Mouse (Mus musculus) retina, postnatal 7 days (tissue): ENCODE measurements around the gene Faxc.

Experiments
- DNase-seq: peaks from one replicate; pipeline ENCODE4 v3.0.0-alpha.2; 2012; ENCODE audit warnings: low read depth, low spot score

The Faxc gene

DNA sequence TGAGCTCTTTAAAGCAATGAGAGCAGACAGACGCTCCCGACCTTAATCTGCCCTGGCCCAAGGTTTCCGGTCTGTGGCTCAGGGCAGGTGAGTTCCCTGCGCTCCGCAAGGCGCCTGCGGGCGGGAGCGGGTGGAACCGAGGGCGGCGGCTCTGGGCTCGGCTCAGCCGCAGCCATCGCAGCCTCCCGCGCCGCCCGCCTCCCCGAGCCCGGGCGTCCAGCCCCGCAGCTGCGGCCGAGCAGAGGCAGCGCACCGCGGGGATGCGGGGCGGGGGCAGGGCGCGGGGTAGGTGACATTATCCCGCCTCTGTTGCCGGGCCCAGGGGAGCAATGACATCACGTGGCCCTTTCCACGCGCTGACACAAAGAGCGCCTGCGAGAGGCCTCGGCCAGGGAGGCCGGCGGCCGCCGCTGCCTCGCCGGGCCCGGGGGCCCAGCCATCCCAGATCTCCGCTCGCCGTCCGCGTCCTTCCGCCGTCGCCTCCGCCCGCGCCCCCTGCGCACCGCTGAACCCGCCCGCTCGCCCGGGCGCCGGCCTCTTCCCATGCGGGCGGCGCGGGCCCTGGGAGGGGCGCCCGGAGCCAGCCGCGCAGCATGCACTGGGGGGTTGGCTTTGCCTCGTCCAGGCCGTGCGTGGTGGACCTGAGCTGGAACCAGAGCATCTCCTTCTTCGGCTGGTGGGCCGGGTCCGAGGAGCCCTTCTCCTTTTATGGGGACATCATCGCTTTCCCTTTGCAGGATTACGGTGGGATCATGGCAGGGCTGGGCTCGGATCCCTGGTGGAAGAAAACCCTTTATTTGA is at the start of gene Faxc:
Gene Faxc (plus strand): TSS at position 359 of the 801 bp plus-strand sequence.
- peak; percentile 36 for DNase-seq

GRCm38 (mm10) chr4:21882806-21883205 is 48.3 kb upstream of the Faxc start:
- no peak for DNase-seq

GRCm38 (mm10) chr4:21885831-21886230 is 45.3 kb upstream of the Faxc start:
- no peak for DNase-seq

DNA sequence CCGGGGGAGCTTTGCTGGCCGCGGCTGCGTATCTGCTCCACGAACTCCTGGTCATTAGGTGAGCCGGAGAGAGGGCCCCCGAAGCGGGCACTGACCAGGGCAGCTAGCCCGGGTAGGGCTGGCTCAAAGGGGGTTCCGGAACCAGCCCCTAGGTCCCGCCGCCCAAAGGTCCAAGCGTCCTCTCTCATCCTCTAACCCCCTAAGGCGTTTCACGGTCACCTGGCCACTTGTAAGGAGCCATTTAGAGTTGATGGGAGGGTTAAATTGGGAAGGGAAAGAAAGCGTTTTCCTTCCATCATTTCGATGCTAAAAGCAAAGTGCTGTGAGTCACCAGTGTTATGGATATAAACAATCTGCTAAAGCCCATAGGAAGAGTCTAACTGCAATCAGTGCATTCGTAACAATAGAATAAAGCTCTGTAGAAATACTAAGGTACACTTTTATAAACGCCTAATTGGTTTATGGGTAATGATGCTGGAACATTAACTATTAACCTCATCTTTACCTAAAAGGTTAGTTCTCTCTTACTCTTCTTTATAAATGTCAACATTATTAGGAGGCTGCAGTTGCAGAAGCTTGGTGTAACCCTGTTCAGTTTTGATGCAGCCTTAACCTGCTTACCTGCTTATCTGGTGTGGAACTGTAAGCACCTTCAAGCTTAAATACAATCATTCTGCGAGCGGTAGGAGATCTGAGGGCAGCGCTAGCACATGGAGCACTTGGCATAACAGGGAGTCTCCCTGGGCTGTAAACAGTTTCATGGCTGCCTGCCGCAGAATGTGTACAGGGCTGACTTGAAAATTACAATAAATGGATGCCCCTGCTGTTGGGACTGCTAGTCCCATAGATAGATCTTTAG is 872 bp downstream of the Faxc start:
- peak; percentile 9 for DNase-seq

- DNase-seq: no peak
Observed at GRCm38 (mm10) chr4:21935378-21935777, 4.2 kb downstream of the Faxc start.

- DNase-seq: no peak
Observed at GRCm38 (mm10) chr4:21936424-21936823, 5.3 kb downstream of the Faxc start.

- DNase-seq: no peak
Observed at GRCm38 (mm10) chr4:21937890-21938289, 6.8 kb downstream of the Faxc start.

GRCm38 (mm10) chr4:21944672-21945071 is 13.5 kb downstream of the Faxc start:
- no peak for DNase-seq

DNA sequence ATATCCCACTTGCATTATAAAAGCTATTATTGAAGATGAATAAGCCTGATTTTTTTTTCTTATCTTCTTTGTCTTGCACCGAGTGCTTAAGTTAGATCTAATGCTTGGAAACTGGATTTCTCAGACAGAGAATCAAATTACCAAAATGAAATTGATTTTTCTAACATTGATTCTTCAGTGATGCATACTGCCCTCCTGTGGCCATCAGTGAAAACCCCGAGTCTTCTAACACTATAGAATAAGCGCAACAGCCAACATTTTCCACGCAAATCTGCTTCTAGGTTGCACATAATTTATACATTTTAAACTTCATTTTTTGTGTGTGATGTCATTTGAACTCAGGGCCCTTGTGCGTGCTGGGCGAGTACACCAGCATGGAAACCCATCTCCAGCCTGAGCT is 20.3 kb downstream of the Faxc start:
- DNase-seq: peak; percentile 32

DNA sequence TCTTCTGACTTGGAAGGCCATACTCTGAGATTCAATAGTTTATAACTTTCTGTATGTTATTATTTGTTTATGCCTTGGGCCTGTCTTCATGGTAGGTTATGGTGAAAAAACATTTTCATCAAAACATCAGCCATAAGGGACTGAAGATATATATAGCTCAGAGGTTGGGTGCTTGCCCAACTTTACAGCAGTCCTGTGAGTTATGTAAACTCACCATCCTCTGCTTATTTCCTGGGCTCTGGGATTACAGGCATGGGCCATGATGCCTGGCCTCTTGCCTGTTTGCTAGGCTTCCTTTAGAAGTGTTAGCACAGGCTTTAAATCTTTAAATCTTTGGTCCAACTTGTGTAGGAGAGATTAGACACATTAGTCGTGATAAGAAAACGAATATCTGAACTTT is 21.1 kb downstream of the Faxc start:
- DNase-seq: no peak

- DNase-seq: no peak
Observed at GRCm38 (mm10) chr4:21957570-21958321, 26.6 kb downstream of the Faxc start.

DNA sequence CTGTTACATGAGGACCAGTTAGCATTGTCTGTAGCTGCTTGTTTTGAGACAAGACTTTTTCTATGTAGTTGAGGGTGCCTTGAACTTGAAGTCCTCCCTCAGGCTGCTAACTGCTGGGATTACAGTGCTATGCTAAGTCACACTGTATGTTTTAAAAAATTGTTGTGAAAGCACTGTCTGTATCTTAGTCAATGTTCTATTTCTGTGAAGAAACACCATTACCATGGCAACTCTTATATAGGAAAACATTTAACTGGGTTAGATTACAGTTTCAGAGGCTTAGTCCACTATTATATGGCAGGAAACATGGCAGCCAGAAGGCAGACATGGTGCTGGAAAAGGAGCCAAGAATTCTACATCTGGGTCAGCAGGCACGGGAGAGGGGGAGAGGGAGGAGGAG is 40.8 kb downstream of the Faxc start:
- DNase-seq: no peak

DNA sequence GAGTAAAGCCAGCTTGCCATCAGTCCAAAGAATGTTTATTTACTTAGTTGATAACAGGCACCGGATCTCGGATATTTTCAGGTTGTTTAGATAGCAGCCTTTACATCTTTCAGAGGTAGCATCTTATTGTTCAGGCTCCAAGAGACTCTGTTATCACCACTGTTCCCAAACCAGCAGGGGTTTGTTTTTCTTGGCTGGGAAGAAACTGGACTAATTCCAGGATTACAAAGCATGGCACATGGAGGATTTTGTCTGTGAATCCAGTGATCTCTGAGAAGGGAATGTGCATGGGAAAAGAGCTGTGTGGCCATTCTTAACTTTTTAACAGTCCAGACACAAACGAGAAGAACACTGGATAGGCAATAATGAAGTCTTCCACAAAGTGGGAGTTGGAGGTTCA is 43.0 kb downstream of the Faxc start:
- no peak for DNase-seq

GRCm38 (mm10) chr4:21980471-21980870 is 49.3 kb downstream of the Faxc start:
- no peak for DNase-seq

DNA sequence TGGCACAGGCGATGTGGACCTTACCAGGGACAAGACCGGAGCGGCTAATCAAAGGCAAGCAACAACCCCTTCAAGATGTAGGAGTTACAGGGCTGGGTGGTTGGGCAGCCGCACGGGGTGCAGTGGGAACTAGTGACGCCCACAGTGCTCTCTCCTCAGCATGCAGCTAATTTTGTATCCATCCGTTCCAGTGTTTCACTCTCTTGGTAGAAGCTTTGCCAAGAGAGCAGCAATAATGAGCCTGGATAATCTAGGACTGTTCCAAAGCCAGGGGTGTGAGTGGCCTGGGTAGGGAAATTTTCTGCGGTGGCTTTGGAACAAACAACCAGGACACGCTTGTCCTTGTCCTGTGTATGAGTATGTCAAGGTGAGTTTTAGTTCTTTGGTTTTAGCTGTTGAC is 51.3 kb downstream of the Faxc start:
- DNase-seq: no peak

DNA sequence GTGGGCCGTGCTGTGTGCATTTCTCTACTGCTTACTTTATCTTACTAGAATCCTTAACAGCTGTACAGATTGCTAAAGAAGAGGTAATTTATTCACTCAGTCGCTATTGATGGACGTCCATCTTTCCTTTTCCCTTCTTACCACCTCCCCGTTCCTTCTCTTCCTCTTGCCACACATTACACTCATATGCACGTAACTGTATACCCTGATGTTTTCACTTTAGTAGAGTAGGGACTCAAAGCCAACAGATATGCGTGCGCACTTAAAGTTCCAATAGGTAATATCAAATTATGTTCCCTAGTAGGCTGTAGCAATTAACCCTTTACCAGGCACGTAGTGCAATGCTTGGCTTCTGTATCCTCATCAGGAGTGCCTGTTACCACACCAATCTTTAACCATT is 55.7 kb downstream of the Faxc start:
- DNase-seq: no peak

DNA sequence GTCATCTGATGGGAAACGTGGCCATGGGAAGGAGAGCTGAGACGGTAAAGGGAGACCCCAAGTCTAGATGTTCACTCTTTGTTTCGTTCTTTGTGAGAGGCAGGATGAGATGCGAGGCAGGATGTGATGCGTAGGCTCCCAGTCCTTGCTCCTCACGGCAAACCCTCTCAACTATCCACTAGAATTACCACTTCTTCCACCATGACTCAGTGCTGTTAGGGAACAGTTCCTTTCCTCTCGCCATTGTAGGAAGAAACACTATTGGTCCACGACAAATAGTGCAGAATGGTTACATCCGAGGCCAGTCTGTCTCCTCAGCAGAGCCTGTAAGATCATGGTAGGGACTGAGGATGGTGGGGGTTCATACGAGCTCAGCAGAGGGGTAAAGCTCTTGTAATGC is 56.3 kb downstream of the Faxc start:
- no peak for DNase-seq

DNA sequence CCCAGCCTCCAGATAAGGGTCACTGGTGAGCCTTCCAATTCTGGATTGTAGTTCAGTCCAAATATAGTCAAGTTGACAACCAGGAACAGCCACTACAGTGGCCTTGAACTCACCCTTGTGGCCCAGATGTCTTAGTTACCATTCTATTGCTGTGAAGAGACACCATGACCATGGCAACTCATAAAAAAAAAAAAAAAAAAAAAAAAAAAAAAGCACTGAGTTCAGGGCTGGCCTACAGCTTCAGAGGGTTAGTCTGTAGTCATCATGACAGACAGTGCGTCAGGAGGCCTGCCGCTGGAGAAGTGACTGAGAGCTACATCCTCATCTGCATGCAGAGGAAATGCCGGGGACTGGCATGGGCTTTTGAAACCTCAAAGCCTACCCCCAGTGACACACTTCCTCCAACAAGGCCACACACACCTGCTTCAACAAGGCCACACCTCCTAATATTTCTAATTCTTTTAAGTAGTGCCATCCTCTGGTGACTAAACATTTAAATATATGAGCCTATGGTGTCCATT is 58.5 kb downstream of the Faxc start:
- no peak for DNase-seq

GRCm38 (mm10) chr4:21990580-21991235 is 59.6 kb downstream of the Faxc start:
- no peak for DNase-seq

DNA sequence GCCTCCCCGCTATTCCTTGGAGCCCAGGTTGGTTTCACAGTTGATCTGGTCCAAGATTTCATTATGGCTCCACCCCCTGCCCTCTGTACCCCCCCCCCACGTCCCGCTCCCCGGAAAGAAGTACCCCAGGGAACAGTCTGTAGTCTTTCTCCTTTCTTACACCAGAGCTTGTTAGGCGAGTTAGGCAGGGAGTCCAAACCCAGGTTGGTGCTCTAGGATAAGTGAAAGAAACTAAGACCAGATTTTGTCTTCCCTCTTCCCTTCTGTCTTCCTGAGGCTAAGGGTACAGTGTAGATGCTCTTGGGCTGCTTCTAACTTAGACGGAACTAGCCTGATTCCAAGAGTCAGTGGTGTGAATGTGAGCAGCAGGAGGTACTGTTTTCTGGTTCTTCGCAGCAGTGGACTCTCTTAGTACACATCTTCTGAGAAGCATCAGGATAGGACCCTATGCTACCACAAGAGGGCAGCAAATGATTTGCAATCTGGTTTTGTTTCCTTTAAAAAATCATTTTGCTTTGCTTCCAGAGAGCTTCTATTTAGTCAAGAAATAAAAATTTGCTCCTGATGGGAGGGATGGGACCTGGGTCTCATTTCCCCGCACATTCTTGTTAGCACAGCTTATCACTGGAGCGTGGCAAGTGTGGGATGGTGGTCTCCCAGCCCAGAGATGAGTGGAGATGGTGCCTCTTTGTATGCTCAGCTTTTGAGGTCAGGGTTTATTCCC is 86.7 kb downstream of the Faxc start:
- peak; percentile 36 for DNase-seq

DNA sequence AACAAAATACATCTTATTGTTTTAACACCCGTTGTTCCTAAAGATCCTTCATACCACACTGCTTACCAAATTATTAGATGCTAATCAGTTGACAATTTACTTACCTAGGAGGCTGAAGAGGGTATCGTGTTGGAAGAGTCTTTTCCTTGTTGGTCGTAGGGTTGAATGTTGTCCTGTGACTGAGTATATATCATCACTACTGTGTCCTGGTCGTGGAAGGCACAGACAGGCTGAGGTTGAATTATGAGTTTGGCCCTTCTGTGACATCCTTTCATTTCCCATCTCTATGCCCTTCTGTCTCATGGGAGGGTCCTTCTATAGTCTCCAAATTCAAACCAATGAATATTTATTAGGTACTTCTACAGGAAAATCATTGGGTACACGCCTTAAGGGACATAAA is 87.3 kb downstream of the Faxc start:
- DNase-seq: no peak
